Mouse (Mus musculus) olfactory bulb, adult 2 months (tissue): Measurements from ENCODE around the gene Pcsk5.

Experiments
- CTCF ChIP-seq: fragments of 200-500 bp; IDR thresholded peaks from 2 replicates; pipeline ENCODE4 v1.5.1; 2012; ENCODE audit warnings: low read depth, mild to moderate bottlenecking, low read length, moderate library complexity; ENCODE audit not compliant: insufficient read depth
- POLR2A ChIP-seq: fragments of 200-500 bp; IDR thresholded peaks from 2 replicates; pipeline ENCODE4 v1.6.1; 2012; ENCODE audit warnings: mild to moderate bottlenecking, low read depth, low read length, moderate library complexity; ENCODE audit not compliant: insufficient read depth

DNA sequence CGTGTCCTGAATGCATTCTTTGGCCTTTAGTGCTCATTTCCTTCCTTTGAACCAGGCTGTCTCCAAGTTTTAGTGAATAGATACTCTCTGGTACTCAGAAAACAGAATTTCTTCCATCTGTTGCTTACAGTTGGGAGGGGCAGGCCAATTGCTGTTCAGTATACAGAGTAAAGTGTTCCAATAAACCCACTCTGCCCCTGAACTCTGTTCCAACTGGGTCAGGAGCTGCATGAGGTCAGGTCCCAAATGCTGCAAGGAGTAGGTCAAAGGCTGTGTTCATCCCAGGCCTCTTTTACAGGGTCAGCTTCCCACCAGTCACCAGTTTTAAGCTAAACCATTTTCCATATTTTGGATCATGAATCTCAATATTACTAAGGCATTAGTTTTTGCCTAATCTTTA is 63.4 kb downstream of the Pcsk5 start:
- TF ChIP-seq CTCF (no peak), POLR2A (no peak)
